Mouse (Mus musculus) cerebellum, postnatal 25 days (tissue): ENCODE data around the gene Btbd9.
"Not testable (repeated sequence)": the region's sequence is repeated elsewhere in the genome, so short reads cannot be mapped to it uniquely, and the experiment has no call there.

ENCODE experiments used
- DNase-seq, 2 experiments: peaks; one replicate each; pipeline ENCODE4 v3.0.0; 2021; ENCODE audit warnings: mixed read lengths in 2 of 2

Gene Btbd9

DNA sequence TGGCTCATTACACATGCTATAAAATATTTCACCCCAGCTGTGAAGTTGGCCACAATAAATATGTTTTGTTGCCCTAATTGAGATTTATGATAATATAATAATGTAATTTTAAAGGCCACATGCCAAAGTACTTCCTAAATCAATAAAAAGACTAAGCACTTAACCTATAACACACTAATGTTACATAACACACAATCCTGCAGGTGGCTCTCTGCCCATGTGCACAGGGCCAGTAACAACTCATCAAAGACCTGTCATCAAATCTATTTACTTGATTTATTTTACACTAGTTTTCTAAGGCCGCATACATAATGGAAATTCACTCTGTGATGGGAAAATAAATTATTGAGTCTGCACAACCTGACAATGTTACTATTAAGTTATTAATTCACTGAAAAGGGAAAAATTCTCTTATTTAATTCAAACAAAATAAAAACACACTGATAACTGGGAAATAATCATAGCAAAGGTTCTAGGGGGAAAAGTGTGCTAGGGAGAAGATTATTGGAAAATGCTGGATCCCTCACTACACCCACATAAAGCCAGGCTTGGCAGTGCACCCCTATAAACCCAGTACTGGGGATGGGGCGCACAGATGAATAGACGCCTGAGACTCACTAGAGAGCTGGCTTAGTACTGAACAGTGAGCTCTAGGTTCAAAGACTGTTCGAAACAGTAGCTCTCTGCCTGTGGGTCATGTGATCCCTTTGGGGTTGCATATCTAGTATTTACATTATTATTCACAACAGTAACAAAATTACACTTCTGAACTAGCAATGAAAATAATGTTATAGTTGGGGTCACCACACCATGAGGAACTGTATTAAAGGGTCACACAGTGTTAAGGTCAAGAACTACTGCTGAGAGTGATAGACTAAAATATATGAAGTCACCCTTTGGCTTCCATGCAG is 23.0 kb downstream of the Btbd9 start:
- peak in 1 of 2 experiments; percentile 53 for DNase-seq

DNA sequence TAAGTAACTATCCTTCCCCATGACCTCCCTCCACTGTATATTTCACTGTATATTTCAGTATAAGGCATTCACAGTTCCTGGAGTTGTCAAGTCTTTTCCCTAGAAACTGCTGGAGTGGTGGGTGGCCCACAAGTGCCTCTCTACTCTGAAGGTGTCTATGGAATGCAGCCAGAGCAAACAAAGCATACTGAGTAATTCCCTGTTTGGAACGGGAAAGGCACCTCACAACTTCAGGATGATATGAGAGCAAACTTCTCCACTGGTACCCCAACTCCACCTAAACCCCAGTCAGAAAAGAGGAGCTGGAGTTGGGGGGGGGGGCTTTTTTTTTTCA is 25.5 kb downstream of the Btbd9 start:
- DNase-seq, result no peak

DNA sequence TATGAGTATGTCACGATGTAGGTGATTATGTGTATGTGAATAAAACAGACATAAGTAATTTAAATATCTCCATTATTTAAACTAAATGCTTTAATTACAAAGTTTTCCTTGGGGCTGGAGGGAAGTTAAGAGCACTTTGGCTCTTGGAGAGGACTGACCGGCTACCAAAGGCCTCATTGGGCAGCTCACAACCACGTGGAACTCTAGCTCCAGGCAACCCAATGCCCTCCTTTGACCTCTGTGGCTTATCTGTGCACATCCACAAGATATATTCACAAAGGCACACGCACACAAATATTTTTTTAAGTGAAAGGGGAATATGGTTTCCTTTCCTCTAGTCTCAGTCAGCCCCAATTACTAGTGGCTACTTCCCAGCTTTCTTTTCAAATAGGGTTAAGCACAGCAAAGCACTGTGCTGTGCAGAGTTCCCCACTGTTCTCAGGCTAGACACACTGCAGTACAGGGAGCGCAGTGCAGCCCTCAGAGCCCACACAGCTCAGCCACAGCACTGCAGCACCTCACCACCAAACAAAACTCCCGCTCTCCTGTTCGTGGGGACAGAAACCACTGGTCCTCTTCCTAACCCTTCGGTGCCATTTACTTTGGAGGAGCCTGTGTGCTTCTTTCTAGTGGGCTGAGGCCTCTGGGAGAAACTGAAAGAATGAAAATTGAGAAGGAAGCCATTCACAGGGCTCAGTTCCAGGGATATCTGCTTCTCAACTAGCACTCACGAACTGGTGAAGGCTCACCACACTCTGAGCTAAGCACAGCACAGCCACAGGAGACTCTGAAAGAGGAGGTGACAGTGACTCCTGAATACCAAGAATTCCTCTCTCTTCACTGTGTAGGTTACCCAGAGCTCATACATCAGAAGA is 26.2 kb downstream of the Btbd9 start:
- DNase-seq, result no peak

DNA sequence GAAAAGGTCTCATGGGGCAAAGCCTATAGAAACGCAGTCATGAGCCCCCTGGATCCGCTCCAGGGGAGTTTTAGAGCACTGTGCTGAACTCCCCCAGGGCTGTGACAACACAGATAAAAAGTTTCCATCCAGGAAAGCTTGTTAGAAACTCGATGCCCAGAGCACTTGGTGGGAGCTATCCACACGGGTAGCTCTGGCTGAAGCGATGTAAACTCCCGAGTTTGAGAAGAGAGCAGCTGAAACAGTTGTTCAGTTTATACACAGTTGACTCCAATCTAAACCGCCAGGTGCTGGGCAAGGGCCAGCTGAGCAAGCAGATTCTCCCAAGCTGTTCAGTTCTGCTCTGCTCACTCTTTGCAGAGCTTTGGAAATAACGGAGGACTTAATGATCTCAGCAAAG is 37.2 kb downstream of the Btbd9 start:
- DNase-seq, result peak; percentile 71 to 75

DNA sequence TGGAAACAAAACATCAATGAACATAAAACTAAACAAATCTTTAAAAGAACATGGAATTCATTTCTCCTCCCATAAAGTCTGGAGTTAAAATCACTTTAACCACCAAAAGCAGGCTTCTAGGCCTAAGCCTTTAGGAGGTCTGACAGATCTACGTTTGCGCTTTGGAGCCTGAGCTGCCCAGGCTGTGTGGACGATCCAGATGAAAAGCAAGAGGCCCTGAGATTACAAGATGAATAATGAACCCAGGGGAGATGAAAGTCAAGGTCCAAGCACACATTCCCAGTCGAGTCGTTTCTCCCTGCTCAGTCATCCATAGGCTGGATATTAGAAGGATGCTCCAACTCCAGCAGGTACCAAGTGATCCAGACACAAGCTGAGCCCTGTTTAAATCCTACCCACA is 39.6 kb downstream of the Btbd9 start:
- DNase-seq, result no peak

DNA sequence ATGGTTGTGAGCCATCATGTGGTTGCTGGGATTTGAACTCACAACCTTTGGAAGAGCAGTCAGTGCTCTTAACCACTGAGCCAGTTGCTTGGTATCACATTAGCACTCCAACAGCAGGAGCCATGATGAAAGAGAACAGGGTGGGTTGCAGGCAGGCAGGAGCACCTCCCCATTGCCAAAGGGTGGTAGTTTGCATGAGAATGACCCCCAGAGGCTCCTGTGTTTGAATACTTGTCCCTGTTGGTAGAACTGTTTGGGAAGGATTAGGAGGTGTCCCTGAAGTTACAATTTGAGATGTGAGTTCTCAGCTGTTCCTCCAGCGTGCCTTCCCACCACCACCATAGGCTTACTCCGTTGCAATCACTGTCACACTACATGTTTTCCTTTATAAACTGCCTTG is 43.2 kb downstream of the Btbd9 start:
- no peak for DNase-seq

DNA sequence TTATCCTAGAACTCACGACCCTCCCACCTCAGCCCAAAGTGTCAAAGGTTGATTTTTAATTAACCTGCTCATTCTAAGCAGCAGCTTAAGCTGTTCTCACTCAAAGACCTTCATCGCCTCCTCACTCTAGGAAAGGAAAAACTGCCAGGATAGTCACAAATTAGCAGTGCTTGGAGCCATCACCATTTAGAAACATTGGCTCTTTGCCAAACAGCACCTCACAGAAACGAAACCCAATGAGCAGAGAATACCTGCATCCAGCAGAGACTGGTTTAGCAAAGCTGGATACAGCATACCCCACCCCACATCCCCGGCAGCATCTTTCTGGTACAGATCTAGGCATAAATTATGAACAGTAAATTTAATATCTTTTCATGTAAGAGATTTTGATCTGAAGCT is 45.7 kb downstream of the Btbd9 start:
- DNase-seq, result no peak

DNA sequence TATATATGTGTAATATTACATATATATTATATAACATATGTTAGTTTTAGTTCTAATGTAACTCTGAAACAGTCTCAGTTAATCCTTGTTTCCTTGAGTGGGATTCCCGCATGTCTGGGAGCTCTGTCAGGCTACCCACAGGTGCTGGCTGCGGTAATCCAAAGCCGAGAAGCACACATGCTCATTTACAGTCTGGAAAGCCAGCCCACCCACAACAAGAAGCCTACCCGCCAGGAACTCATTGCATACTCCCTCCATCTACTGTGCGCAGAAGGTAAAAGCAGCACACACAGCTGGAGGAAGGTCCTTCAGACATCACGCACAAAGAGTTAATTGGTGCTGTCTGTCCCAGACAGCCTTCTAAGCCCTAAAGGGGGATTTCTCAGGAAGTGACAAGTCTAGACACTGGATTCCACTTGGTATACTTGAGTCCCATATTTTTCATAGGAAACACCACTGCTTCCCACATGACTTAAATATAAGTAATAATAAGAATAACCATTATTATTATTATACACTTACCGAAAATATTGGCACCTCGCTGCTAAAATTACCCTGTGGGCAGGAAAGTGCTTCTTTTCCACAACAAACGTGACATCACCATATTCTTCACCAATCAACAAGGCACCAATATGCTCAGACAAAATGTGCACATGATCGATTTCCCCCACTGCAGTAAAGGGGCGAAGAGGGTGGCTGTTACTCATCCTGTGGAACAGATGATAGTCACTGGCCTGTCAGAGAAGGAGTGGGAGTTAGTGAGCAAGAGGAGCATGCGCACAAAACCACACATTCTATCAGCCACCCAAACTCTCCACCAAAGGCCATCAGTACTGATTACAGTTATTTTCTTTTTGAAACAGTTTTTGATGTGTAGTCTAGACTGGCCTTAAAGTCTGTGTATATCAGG is 46.4 kb downstream of the Btbd9 start:
- no peak for DNase-seq

DNA sequence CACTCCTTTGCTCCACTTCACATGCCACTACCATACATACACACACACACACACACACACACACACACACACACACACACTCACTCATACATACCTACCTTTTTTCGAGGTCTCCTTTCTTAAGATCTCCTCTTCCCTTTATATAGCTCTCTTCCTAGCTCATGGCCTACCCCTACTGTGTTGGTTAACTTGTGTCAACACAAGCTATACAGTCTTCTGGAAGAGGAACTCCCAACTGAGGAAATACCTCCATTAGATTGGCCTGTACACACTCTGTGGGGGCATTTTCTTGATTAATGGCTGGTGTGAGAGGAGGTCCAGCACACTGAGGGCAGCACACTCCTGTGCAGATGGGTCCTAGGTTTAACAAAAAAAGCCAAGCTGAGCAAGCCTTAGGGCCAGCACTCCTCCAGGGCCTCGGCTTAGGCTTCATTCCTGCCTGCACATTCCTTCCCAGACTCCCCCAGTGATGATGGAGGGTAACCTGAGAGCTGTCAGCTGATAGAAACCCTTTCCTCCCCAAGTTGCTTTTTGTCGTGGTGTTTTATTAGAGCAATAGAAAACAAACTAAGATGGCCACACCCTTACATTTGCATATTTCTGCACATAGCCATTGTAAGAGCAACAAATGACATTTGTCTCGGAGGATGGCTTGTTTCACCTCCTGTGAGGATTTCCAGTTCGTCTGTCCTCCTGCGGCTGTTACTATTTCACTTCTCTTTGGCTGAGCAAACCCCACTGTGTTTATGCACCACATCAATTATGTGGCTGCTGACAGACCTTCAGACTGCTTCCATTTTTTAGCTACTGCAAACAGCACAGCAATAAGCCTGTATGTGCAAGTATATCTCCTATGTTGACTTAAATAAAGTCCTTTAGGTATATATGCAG is 50.6 kb downstream of the Btbd9 start:
- peak; percentile 38 to 61 for DNase-seq

DNA sequence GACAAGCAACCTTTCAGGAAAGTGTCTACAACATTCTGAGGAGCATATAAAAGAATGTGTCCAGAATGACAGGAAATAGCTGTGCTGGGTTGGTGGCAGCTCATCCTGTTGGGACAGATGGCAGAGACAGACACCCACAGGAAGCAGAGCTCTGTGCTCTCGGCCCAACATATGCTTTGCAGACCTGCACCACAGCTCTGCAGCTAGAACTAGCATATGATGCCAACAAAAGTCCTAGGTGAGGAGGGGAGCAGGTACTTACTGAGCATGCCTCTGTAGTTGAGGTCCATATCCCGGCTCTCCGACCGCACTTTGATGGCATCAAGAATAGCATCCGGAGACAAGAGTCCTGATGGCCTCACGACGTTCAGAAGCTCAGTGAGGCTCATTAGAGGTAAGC is 51.8 kb downstream of the Btbd9 start:
- DNase-seq, result peak; percentile 89 to 90

DNA sequence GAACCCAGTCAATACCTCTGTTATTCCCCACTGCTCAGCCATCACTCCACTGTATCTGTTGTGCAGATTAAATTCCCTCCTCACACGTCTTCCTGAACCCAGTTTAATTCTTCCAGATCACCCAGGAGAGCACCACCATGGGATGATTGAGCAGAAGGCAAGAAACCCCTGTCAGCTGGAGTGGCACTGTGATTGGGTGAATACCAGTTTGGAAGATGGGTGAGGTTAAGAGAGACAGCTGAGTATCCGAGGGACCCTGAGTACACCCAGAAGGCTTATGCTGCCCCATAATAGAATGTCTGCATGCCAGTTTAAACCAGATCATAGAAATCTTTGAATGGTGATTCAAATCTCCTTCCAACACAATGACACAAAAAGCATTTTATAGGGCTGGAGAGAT is 52.5 kb downstream of the Btbd9 start:
- peak in 1 of 2 experiments; percentile 46 for DNase-seq

DNA sequence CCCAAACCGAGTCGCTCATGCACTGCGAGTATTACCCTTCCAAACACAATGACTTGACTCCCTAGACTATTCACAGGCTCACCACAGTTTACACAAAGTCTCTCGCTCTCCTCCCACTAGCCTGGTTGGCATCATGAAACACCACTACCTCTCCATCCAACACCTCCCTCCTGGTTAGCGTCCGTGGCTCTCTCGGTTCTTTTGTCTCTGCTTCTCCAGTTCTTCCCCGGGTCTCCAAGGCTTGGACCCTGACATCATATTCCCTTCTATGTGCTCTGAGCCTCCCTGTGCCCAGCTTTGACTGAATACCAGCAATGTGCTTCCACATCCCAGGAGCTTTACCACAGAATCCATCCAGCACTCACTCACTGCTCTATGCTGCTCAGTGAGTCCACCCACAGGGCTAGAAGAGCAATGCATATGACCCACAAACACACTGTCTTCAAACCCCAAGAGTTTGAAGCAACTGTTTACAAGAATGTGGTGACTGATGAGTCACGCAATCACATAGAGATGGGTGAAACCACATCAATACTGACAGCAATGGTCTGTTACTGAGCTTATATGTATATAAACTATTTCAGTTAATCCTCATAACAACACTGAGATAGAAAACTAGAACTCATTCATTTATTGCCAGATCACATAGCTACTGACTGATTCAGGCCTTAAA is 53.7 kb downstream of the Btbd9 start:
- no peak for DNase-seq

DNA sequence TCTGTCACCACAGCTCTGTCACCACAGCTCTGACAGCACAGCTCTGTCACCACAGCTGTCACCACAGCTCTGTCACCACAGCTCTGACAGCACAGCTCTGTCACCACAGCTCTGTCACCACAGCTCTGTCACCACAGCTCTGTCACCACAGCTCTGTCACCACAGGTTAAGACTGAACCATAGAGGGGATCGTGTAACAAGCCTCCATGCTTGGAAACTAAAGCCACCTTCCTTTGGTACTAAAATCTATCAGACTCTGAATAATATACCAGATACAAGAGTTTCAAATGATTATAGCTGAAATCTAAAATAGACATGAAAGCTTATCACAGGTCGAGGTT is 57.1 kb downstream of the Btbd9 start:
- DNase-seq, result not testable (repeated sequence)

DNA sequence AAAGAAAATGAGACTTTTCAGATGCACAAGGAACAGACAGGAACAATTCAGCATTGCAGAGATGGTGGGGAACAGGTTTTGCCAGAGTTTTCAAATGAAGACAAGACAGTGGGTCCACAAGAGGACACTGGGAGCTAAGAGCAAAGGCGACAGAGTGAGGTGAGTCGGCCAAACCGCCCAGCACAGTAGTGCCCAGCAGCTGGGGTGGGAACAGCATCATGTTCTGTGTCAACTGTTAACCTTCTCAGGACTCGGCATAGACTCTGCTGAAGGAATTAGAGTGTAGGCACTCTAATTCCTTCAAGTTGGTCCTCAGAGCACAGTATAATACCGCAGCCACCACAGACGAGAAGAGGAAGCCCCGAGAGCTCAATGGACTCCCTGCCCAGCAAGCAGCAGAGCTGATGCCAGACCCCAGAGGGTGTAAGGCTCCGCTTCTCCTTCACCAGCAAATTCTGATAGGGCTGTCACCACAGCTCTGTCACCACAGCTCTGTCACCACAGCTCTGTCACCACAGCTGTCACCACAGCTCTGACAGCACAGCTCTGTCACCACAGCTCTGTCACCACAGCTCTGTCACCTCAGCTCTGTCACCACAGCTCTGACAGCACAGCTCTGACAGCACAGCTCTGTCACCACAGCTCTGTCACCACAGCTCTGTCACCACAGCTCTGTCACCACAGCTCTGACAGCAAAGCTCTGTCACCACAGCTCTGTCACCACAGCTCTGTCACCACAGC is 57.7 kb downstream of the Btbd9 start:
- DNase-seq, result peak in 1 of 2 experiments; percentile 17

DNA sequence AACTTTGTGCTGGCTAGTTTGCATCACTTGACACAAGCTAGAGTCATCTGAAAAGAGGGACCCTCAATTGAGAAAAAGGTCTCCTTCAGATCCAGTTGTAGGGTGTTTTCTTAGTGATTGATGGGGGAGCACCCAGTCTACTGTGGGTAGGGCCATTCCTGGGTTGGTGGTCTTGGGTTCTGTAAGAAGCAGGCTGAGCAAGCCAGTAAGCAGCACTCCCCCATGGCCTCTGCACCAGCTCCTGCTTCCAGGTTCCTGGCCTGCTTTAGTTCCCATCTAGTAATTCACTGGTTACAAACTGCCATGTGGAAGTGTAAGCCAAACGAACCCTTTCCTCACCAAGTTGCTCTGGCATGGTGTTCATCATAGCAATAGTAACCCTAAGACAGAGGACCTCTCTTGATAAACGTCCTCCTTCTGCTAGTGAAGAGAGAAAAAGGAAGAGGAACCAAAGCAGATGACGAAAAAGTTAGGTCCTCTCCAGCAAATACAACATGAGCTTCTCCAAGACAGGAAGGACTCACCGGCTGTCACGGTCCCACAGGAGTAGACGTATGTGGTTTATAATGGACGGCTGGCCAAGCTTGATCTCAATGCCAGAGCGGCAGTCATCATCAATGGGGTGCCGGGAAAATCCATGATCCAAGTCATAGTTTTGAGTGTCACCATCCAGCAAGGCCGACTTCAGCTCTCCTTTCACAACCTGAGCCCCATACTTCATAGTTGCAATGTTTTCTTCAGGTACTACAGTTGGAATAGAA is 59.5 kb downstream of the Btbd9 start:
- no peak for DNase-seq

DNA sequence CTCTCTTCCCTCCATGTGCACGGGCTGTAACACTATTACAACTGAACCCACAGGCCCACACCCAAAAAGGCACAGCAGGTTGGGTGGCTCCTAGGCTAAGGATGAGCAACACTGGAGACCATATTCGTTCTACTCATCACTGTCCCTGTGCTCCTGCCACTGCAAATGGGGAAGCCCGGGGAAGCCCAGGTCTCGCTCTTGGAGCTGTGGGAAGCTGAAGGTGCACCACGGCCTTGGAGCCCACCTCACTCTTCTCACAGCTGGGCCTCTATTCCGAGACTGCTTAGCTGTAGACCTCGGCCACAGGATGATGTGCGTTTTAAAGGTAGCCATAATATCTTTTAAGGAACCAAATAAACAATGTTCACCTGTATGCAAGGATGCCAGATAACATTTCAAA is 60.9 kb downstream of the Btbd9 start:
- no peak for DNase-seq

DNA sequence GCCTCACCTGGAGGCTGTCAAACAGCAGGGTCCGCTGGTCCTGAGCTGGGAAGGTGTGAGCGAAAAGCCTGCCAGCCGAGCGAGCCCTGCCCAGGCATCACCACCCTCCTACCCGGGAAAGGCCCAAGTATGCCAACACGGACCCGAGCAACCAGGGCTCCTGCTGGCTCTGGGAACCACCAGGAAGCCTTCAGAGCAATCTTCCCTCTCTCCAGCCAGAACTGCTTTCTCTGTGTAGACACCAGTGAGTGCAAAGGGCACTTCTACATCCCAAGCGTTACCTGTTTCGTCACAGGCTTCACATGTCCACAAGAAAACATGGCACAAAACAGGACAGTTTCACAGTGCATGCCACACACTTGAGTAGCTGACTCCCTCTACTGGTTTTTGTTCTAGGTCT is 63.3 kb downstream of the Btbd9 start:
- peak in 1 of 2 experiments; percentile 20 for DNase-seq

DNA sequence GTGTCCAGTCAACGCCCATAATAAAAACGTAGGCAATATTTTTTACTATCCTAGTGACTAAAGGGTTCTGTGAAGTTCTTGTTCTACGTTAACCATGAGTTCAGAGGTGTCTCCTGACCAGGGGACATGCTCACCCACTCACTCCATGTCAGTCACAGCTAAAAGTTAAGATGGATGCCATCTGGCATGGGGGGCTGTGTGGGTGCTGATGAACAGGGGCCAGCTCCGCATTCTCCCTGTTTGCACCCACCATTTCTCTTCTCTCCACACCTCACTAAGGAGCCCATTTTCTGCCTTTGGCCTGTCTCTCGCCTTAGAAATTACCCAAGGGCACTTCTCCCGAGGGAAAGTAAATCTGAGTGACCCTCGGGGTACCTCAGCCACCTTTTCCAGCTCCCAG is 63.8 kb downstream of the Btbd9 start:
- DNase-seq, result peak in 1 of 2 experiments; percentile 11

DNA sequence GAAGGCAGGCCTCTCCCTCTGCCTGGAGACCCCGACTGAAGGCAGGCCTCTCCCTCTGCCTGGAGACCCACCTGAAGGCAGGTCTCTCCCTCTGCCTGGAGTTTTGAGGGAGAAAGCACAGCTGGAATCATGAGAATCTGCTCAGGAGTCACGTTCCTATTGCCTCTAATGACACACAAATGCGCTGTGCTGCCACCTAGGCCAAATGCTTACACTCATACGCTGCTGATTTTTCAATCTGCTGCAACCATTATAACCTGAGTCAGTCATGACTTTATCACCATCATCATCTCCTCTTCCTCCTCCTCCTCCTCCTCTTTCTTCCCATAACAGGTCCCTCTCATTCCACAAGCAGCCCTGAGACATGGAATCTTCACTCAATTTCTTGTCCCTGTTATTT is 64.3 kb downstream of the Btbd9 start:
- peak in 1 of 2 experiments; percentile 7 for DNase-seq

DNA sequence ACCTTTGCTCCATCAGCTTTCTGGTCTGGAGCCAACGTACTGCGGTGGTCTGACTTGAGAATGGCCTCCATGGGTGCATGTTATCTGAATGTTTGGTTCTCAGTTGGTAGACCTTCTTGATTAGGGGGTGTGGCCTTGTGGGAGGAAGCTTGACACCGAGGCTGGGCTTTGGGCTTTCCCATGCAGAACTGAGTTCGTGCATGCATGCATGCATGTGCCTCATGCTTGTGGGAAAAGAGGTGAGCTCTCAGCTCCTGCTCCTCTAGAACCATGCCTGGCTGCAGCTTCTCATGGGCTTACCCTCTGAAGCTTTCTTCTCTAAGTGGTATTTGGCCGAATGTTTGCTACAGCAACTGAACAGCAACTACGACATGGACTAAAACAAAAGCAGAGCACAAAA is 64.9 kb downstream of the Btbd9 start:
- peak in 1 of 2 experiments; percentile 16 for DNase-seq
